Mouse (Mus musculus): ENCODE measurements around the gene Emcn.

Emcn gene

DNA sequence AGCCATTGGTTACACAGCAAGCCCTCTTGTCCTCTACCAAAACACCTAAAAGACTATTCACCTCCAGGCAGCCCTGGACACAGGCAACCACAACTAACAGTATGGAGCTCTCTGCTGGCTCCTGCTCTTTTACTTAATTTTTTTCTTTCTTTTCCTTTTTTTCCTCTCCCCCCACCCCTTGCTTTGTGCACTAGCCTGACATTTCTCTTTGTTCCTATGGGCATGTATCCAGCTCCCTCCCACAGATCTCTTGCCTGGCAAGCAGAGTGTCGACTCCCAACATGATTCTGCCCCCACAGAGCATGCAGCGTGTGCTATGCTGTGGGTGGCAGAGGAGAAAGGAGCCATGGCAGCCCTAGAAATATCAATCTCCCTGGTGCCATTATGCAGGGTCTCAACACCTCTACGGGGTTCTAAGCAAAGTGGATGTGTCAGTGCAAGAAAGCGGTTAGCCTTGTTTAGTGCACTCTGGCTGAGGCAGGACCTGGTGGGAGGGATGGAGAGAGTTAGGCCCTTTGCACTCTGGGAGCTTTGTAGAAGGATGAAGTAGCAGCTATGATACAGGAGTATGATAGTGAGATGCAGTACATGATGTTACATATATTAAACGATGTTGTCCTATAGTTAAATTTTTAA, 74.7 kb downstream of the Emcn start:
- DNase-seq = no peak

DNA sequence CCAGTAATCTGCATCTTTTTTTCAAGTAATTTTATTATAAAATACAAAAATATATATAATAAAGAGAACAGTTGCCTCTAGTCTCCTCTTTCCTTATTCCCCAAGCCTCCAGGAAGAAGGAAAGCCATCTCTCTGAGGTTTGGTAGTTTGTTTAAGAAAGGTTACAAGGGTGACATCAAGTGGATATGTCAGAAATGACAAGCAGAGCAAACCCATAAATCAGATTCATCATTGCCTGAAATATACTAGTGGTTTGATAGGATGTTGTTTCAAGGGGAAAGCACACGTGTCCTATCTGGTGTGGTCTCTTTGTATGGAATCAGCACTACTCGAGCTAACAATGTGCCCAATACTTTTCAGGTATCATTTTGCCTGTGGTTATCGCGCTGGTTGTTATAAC, 77.8 kb downstream of the Emcn start:
- DNase-seq = no peak

DNA sequence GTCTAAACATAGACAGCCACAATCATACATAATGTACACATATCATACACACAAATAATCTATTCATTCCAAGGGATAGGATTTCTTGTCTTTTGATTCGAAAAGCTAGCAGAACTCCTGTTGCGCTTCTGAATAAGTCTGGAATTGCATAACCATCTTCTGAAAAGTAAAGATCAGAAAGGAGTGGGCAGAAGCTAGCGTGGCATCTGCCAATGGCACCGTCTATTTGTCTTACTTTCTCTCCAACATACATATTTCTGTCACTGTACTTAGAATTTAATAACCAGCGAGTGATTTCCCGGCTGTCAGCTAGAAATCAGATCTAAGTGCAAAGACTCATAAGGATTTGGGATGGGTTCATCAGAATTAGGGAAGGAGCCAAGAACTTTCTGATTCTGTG, 88.6 kb downstream of the Emcn start:
- DNase-seq = no peak

DNA sequence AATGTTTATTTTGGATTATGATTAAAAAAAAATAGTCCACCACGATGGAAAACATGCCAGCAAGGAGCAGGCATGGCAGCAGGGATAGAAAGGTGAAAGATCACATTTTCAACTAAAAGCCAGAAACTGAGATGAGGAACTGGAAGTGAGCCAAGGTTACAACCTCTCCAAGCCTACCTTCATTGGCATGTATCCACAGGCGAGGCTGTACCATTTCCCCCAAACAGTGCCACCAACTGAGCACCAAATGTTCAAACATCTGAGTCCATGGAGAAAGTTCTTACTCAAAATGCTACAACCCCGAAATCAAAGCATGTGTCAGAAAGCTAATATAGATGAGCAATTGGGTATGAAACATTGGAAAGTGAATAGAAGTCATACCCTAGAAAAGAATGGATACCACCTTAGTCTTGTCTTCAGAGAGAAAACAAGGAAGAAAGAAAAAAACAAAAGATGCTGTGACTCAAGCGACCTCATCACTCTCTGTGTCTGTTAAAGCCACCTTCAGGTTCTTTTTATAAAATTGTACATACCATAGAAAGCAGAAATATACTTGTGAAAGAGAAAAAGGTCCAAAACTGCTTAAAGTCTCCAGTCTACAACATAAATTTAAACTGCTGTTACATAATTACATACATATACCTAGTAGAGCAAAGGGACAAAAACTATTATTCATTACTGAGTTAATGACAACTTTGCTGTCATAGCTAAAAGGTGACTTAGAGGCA, 124.2 kb downstream of the Emcn start:
- DNase-seq = no peak

DNA sequence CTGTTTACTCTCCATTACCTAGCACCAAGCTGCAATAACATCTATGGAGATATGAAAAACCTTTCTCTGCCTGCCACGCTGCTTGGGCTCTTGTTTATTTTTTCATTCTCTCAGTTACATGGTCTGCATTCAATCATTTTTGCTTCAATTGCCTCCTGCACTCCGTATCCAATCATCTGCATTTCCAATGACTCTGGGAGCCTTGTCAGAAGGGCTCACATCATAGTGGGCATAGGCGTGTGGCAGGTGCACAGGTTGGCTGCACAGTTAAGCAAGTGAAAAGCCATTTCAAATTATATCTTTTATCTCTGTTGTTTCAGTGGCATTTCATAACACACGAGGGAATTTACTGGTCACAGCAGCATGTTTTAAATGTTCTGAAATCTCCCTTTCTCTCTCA, 125.1 kb downstream of the Emcn start:
- DNase-seq = no peak

DNA sequence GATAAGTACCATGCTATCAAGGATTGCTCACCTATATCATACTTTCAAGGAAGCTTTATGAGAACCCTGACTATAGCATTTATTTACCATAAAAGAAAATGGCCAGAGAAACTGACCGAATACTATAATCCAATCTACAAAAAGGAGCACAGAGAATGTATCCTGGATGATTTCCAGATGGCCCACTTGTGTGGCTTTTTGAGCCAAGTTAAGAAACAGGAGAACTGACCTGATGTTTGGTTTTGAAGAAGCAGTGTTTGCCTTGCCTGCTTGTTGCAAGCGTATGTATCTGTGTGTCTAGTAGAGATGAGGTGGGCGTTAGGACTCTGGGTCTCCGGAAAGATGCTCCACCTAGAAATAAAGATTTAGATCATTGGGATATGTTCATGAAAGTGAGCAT, 125.9 kb downstream of the Emcn start:
- DNase-seq = no peak

DNA sequence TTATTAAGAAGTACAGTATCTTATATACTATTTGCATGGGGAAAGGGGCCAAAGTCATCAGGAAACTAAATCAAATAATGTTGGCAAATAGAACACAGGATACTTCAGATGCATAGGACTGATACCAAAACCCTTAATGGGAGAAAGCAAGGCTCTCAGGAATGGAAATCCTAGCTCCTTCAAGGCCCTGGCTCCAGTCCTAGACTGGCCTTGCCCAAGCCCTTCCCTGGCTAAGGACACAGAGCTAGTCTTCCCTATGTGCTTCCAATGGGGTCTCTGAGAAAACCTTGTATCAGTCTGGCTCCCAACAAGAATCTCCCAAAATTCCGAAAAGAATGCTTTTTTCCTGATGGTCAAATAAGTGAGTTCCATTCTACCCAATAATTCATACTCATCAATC, 126.5 kb downstream of the Emcn start:
- DNase-seq = no peak

DNA sequence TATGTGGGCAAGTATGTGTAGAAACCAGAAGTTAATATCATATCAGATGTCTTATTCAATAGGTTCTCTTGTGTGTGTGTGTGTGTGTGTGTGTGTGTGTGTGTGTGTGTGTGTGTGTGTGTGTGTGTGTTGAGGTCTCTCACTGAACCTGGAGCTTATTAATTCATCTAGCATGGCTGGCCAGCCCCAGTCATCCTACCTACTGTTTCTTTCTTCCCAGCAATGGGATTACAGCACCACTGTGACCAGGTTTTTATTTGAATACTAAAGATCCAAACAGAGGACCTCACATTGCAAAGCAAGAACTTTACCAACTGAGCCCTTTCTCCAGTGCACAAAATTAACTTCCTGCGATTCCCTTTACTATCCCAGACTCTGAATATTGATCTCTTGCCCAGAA, 131.3 kb downstream of the Emcn start:
- DNase-seq = no peak

DNA sequence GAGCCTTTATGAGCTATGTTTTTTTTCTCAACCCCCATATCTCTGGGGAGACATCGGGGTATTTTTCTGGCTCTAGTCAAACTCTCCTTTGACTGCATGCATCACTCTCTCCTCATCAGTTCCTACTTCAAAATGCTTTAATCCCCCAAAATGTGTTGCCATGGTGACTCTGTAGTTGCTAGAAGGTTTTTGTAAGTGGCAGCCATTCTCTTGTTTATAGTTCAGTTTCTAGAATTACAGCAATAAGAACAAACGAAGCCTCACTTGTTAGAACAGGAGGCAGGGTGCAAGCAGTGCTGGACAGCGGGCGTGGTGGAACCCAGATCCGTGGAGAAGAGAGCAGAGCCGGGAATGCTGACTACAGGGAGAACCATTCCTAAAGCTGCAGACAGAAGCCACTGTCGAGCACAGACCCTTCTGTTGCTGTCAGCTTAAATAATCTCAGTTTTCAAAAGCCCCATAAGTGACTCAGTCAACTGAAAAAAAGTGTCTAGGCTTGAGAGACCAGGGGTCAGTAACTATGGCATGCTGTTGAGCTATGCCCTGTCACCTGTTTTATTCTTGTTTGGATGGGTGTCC, 139.0 kb downstream of the Emcn start:
- DNase-seq = no peak

DNA sequence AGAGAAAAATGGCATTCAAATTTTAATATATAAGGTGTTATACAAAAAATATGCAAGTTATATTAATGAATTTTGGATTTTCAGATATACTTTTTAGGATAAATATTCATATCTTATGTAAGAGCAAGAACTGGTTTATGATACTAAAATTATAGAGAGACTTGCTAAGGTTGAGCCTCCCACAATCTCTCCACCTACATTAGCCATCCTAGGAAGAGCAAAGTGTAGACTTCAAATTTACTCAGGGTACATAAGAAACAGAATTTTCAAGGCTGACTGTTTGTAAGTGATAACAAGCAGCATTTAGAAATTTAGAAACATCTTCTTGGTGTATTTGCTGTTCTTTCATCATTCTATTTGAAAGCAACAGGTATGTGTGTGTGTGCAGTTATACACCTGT, 140.3 kb downstream of the Emcn start:
- no peak for DNase-seq

All from kidney, adult 11 months (tissue).